Mouse (Mus musculus): ENCODE measurements around the gene Nxt2. TPM values are rescaled to one million over a fixed set of nuclear protein-coding genes. Genes with fewer than 3 reads are reported as not detected.

Nxt2 gene
- total and polyA plus RNA-seq, 3 experiments, result 2.3 to 21.8 (median 18.0) TPM

DNA sequence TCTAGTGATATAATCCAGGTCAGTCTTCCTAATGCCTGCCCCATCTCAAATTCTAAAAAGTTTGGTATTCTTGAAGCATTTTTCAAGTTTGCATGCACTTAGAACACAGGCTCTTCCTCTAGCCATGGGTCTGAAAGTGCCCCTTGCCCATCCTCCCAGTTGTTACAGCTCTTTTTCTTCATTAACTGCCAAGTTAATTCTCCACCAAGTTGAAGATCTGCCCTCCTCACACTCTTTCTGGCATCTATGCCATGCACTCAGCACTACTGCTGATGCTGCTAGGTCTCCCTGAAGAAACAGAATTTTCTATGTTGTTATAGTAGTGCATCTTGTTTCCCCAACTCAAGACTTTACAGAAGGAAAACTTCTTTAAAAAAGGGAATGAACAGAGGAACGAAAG, 31.0 kb upstream of the Nxt2 start:
- DNase-seq (ENCODE audit: extremely low read depth), result no peak
- H3K27ac ChIP-seq (ENCODE audit: insufficient read depth, low read depth), result no peak overlapping the region
- H3K9ac ChIP-seq (ENCODE audit: insufficient read depth, low read depth), result no peak overlapping the region
- no peaks in the 10 kb centered on the region for H3K36me3 ChIP-seq (replicated peaks in 1 of 2; ENCODE audit: control insufficient read depth in 1 of 2, insufficient read depth in 1 of 2, low read length in 1 of 2)
- no peak overlapping the region for H3K4me3 ChIP-seq (replicated peaks in 1 of 3; ENCODE audit: low read depth in 2 of 3, low read length in 2 of 3, poor library complexity in 1 of 3)
- H3K79me2 ChIP-seq (replicated peaks; ENCODE audit: control insufficient read depth, extremely low read depth, insufficient read depth, poor library complexity, severe bottlenecking), result no peaks in the 10 kb centered on the region
- H3K4me2 ChIP-seq (ENCODE audit: insufficient read depth, low read depth, poor library complexity, severe bottlenecking), result no peak overlapping the region
- in situ Hi-C loops (cut with MboI; ENCODE audit: low pct_ligation_motif_present, low pct_unique_long_range_greater_than_20kb, low sequenced_read_pairs) (no loop called here), dilution Hi-C loops (cut with MboI; ENCODE audit: extremely low pct_ligation_motif_present, extremely low pct_unique_long_range_greater_than_20kb, low sequenced_read_pairs) (no loop called here)
- no peaks in the 10 kb centered on the region for H3K9me3 ChIP-seq (replicated peaks; ENCODE audit: low read length)
- TF ChIP-seq MAFK (IDR thresholded peaks at IDR 0.05; ENCODE audit: insufficient replicate concordance, low read length) (no peak), SMC3 (IDR thresholded peaks at IDR 0.05; ENCODE audit: low read depth, low read length) (no peak)
- no peaks in the 10 kb centered on the region for H3K4me1 ChIP-seq (ENCODE audit: control insufficient read depth in 1 of 2, insufficient read depth in 2 of 2)
- no peaks in the 10 kb centered on the region for H3K27me3 ChIP-seq (replicated peaks)

DNA sequence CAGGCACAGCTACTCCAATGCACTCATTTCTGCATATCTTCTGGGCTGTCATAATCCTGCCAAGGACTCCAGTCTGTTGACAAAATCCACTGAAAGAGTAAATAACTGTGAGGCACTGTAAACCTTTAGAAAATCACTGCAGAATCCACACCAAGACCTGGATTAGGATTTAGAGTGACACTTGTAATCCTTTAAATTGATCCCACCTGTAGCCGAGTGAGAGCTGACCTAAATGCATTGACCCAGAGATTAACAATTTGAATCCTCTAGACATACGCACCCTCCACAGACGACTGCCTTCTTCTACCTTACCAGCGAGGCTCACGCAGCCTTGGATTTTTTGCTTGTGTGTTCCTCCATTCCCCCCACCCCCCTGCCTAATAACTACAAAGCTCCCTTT, 29.7 kb upstream of the Nxt2 start, which contains the start of gene Gucy2f:
Gene Gucy2f, minus strand, starts transcription at position 101 of the 400 bp plus-strand sequence.
- no peak for TF ChIP-seq ZMIZ1 (IDR thresholded peaks at IDR 0.05; ENCODE audit: low read depth, low read length)
- no peak for TF ChIP-seq POLR2A (IDR thresholded peaks at IDR 0.05; ENCODE audit: low read depth, low read length)
- TF ChIP-seq BHLHE40 (IDR thresholded peaks at IDR 0.05; ENCODE audit: low read depth, low read length), result no peak
- Histone ChIP-seq H3K27ac (ENCODE audit: insufficient read depth, low read depth) (no peak within 1 kb of the TSS), H3K4me2 (ENCODE audit: insufficient read depth, low read depth, poor library complexity, severe bottlenecking) (no peak within 1 kb of the TSS), H3K4me1 (ENCODE audit: control insufficient read depth in 1 of 2, insufficient read depth in 2 of 2) (no peaks in the 10 kb centered on the region), H3K36me3 (replicated peaks in 1 of 2; ENCODE audit: control insufficient read depth in 1 of 2, insufficient read depth in 1 of 2, low read length in 1 of 2) (no peaks in the 10 kb centered on the region), H3K9me3 (replicated peaks; ENCODE audit: low read length) (no peaks in the 10 kb centered on the region), H3K79me2 (replicated peaks; ENCODE audit: control insufficient read depth, extremely low read depth, insufficient read depth, poor library complexity, severe bottlenecking) (no peaks in the 10 kb centered on the region), H3K9ac (ENCODE audit: insufficient read depth, low read depth) (no peak within 1 kb of the TSS), H3K4me3 (replicated peaks in 1 of 3; ENCODE audit: low read depth in 2 of 3, low read length in 2 of 3, poor library complexity in 1 of 3) (no peak within 1 kb of the TSS), H3K27me3 (replicated peaks) (no peaks in the 10 kb centered on the region)
- in situ Hi-C loops (cut with MboI; ENCODE audit: low pct_ligation_motif_present, low pct_unique_long_range_greater_than_20kb, low sequenced_read_pairs) (no loop called here), dilution Hi-C loops (cut with MboI; ENCODE audit: extremely low pct_ligation_motif_present, extremely low pct_unique_long_range_greater_than_20kb, low sequenced_read_pairs) (no loop called here)
- DNase-seq (ENCODE audit: extremely low read depth), result no peak

DNA sequence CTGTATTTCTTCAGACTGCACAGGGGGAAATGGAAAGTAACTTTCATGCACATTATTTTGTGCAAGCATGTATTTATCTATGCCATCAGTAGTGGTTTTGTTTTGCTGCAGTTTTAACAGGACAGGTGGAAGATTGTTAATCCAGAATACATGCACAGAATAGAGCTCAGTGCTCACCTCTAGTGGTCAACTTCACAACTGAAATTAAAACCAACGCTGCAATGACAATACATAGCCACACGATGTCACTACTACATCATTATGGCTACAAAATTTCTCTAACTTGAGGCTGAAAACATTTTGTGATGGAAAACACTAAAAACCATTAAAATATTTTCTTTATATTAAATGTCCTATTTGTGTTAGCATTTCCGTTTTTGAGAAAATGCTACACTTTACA, 26.3 kb upstream of the Nxt2 start:
- in situ Hi-C loops (cut with MboI; ENCODE audit: low pct_ligation_motif_present, low pct_unique_long_range_greater_than_20kb, low sequenced_read_pairs), result loop anchor here (25.0 kb wide), 2 partner anchors 112 to 337 kb away; partner anchors contain the start of gene Kcne1l
- DNase-seq (ENCODE audit: extremely low read depth), result peak; percentile 39
- no peaks in the 10 kb centered on the region for H3K9me3 ChIP-seq (replicated peaks; ENCODE audit: low read length)
- H3K4me1 ChIP-seq (ENCODE audit: control insufficient read depth in 1 of 2, insufficient read depth in 2 of 2), result no peaks in the 10 kb centered on the region
- H3K27me3 ChIP-seq (replicated peaks), result no peaks in the 10 kb centered on the region
- no peak overlapping the region for H3K4me2 ChIP-seq (ENCODE audit: insufficient read depth, low read depth, poor library complexity, severe bottlenecking)
- H3K79me2 ChIP-seq (replicated peaks; ENCODE audit: control insufficient read depth, extremely low read depth, insufficient read depth, poor library complexity, severe bottlenecking), result no peaks in the 10 kb centered on the region
- TF ChIP-seq POLR2A (IDR thresholded peaks at IDR 0.05; ENCODE audit: low read depth, low read length) (no peak), ZNF384 (IDR thresholded peaks at IDR 0.05; ENCODE audit: low read depth, low read length) (no peak), NRF1 (IDR thresholded peaks at IDR 0.05; ENCODE audit: low read depth, low read length) (no peak), JUN (IDR thresholded peaks at IDR 0.05; ENCODE audit: insufficient read depth, low read depth, low read length) (no peak), CTCF (conservative IDR thresholded peaks at IDR 0.05 in 1 of 2, IDR thresholded peaks at IDR 0.05 in 1 of 2; ENCODE audit: low read depth in 2 of 2, low read length in 2 of 2) (peak; percentile 61 to 99), TBP (conservative IDR thresholded peaks at IDR 0.05; ENCODE audit: low read depth, low read length) (no peak), IRF4 (IDR thresholded peaks at IDR 0.05; ENCODE audit: low read depth, low read length) (no peak), SMC3 (IDR thresholded peaks at IDR 0.05; ENCODE audit: low read depth, low read length) (peak; percentile 76), RAD21 (IDR thresholded peaks at IDR 0.05; ENCODE audit: low read depth, low read length) (peak; percentile 83), ZC3H11A (IDR thresholded peaks at IDR 0.05; ENCODE audit: low read depth, low read length) (peak; percentile 8; the same call in 1 of the 2 replicates), NELFE (IDR thresholded peaks at IDR 0.05; ENCODE audit: low read depth, low read length) (peak; percentile 44; the same call in 1 of the 2 replicates)
- no peak overlapping the region for H3K9ac ChIP-seq (ENCODE audit: insufficient read depth, low read depth)
- H3K27ac ChIP-seq (ENCODE audit: insufficient read depth, low read depth), result no peak overlapping the region
- H3K4me3 ChIP-seq (replicated peaks in 1 of 3; ENCODE audit: low read depth in 2 of 3, low read length in 2 of 3, poor library complexity in 1 of 3), result no peak overlapping the region
- dilution Hi-C loops (cut with MboI; ENCODE audit: extremely low pct_ligation_motif_present, extremely low pct_unique_long_range_greater_than_20kb, low sequenced_read_pairs), result no loop called here
- no peaks in the 10 kb centered on the region for H3K36me3 ChIP-seq (replicated peaks in 1 of 2; ENCODE audit: control insufficient read depth in 1 of 2, insufficient read depth in 1 of 2, low read length in 1 of 2)

All from CH12.LX (cell line).